Mouse (Mus musculus) spleen, adult 2 months (tissue): Measurements from ENCODE around the gene Limch1.

Experiments used
- CTCF ChIP-seq: fragments of 200-500 bp; IDR thresholded peaks from 2 replicates; pipeline ENCODE4 v1.5.1; 2011; ENCODE audit warnings: mild to moderate bottlenecking, inconsistent platforms; ENCODE audit not compliant: insufficient read depth, insufficient read length, insufficient replicate concordance; ENCODE audit errors: extremely low read depth
- POLR2A ChIP-seq: fragments of 200-500 bp; IDR thresholded peaks from 2 replicates; pipeline ENCODE4 v1.6.1; 2011; ENCODE audit warnings: low read depth, low read length, inconsistent platforms

DNA sequence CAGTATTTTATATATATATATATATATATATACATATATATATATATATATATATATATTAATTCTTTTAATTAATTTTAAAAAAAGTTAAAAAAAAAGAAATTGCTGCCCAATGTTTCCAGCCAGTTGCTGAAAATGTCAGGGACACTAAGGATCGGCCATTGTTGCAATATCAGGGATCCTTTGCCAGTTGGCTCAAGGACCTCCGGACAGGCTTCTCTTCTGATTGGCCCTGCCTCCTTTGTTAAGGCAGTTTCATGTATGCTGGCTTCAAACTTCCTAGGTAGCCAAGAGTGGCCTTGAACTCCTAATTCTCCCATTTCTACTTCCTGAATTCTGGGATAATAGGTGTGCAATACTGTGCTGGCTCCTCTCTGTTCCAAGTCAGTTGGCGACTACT lies 6.3 kb upstream of the Limch1 start:
- TF ChIP-seq CTCF (no peak), POLR2A (no peak)
